Mouse (Mus musculus) right cerebral cortex, postnatal 4 days (tissue): ENCODE data around the gene Elk4.
A peak's percentile ranks its signal among the peaks of the same experiment; 100 is the strongest.

ENCODE experiments used
- DNase-seq: peaks from one replicate; pipeline ENCODE4 v3.0.0-alpha.2; 2022

The Elk4 gene

GRCm38 (mm10) chr1:132007282-132007815 is at the start of gene Elk4:
Elk4 (plus strand) TSS chr1:132007607.
- peak; percentile 87 for DNase-seq

GRCm38 (mm10) chr1:131961004-131961403 is 46.4 kb upstream of the Elk4 start:
- no peak for DNase-seq

GRCm38 (mm10) chr1:131962606-131963084 is 44.8 kb upstream of the Elk4 start, which contains the start of gene Slc45a3:
Slc45a3 (plus strand) TSS chr1:131962967.
- DNase-seq, result peak; percentile 45

DNA sequence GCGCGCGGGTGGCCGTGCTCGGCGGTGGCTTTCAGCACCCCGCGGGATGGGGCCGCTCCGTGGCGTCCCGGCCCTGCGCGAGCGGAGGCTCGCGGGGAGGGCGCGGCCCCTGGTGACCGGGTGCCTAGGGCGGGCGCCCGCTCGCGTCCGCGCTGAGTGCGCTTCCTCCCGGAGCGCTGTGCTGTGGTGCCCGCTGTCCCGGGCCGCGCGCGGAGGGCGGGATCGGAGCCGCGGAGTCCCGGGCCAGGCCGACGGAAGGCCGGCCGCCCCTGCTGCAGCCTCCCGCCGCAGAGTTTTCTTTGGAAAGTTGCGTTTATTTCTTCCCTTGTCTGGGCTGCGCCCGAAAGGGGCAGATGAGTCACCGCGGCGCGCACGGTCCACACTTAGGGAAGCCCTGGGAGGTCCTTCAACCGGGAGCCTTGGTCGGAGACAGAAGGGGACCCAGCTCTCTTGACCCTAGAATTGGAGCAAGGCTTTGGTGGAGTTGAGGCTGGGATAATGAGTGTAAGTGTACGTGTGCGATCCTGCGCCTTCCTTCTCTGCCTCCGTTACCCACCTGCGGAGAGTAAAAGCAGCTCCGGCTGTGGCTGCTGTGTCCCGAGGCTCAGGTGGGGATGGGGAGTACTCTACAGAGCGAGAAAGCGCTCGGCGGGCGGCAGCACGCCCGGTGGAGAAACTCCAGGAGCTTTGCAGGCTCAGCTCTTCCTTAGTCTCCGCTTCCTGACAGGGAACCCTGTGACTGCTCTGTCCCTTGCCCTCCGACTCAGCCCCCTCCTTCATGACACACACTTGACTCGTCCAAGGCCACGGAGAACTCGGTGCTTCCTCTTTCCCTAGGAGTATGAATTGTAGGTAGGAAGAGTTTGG is 44.1 kb upstream of the Elk4 start:
- no peak for DNase-seq

- DNase-seq, result no peak
These were observed 43.3 kb upstream of the Elk4 start for GRCm38 (mm10) chr1:131964100-131964499.

GRCm38 (mm10) chr1:131964580-131964979 is 42.8 kb upstream of the Elk4 start:
- DNase-seq, result no peak

DNA sequence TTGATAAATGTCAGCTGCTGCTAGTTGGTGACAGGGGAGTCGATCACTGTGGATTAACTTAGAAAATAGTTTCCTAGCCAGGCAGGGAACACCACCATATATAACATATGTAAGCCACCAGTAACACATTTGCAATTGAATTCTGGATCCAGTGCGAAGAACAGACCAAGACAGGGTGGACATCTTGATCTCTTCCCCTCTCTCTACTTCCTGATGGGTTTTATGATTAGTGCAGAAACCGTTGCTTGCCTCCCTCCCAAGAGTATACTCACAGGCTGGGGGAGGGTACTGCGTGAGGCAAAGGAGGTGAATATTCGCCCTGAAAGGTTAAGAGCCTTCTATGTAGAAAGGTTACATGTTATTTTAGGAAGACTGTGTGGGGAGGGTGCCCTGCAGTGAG is 41.6 kb upstream of the Elk4 start:
- no peak for DNase-seq

DNA sequence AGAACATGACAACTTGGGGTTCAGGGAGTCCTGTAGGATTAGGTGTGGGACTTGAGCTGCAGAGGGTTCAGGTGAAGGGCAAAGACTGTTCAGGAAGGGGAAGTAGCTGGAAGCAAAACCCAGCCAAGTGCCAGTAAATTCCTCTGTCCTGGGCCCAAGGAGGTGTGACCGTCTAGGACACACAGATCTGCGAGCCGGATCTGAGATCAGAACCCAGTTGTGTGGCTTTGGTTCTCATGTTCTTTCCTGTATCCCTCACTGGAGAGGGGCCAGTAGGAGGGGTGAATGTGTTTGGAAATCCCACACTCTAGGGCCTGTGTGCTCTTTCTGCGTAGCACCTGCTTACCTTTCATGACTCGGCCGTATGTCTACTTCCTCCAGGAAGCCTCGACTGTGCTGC is 40.1 kb upstream of the Elk4 start:
- DNase-seq, result no peak

DNA sequence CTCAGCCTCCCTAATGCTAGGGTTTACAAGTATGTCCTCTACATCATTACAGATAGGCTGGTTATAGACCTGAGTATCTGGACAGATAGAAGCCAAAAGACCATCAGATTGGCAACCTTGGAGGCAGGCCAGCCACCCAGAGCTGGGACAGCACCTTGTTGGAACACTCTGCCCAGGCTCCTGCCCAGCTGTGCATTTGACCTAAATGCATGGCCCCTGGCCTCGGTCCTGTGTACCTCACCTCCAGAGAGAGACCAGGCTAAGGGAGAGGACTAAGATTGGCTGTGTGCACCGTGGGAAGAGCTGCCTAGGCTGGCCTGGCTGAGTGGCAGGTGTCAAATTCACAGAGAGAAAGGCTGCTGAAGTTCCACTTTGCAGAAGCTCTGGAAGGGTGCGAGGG is 38.9 kb upstream of the Elk4 start:
- DNase-seq, result no peak

DNA sequence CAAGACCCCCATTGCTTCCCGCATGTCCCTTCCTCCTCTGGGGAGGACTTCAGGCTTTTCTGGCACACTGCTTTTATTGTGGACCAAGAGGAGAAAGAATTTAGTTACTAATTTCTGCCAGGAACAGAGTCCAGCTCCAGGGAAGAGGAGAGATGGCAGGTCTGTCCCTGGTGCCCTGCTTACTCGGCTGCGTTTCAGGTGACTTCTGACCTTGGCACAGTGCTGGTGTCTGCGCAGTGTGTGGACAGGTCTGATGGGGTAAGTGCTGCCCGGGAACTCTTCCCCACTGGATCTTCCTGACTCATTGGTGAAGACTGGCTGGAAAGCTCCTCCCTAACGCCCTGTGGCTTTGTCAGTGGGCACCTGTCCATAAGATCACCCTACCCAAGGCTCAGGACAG is 38.4 kb upstream of the Elk4 start:
- DNase-seq, result no peak

DNA sequence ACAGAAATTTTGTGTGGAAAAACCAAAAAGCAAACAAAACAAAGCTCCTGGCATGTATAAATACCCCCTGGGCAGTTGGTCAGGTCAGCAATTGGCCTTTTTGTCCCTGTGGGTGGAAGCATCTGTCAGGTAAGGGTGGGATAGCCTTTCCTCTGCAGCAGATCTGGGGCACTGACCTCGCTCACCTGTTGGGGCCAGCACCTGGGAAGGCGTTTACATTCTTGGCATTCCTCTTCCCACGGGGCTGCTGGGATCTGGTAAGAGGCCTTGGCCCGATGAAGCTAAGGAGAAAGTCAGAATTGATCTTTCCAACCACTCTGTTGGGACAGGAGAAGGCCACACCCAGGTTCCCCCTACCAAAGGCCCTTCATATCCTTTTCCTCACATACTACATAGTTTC is 37.6 kb upstream of the Elk4 start:
- DNase-seq, result no peak

GRCm38 (mm10) chr1:131970322-131970660 is 37.1 kb upstream of the Elk4 start:
- no peak for DNase-seq

GRCm38 (mm10) chr1:131970661-131971520 is 36.5 kb upstream of the Elk4 start:
- DNase-seq, result no peak

DNA sequence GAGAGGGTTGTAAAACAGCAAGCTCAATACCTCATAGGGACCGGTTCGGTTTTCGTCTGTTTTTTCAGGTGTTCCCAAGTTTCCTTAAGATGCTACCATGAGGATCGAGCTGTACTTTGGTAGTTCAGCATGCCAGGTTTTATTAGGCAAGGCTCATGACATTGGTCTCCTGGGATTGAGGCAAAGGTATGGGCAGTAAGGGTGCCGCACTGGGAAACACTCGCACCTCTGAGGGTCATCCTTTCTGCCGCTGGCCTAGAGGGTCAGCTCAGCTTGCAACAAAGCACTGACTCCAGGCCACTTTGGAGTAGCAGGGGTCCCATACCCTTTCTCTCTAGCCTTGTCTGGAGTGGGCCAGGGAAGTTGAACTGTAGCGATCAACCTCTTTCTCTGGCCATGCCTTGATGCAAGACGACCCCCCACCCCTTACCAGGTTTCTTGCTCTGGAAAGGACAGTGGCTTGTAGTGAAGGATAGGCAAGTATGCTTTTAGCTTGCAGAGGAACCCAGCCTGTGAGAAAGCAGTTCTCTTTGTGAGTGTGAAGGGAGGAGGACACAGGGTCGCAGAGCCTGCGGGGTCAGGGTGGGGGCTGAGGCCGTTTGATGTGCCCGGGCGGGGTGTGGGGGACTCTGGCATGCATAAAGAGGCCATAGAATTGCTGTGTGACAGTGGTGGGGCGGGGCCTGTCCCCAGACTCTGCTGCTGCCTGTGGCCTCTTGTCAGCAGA is 35.5 kb upstream of the Elk4 start:
- DNase-seq, result no peak

DNA sequence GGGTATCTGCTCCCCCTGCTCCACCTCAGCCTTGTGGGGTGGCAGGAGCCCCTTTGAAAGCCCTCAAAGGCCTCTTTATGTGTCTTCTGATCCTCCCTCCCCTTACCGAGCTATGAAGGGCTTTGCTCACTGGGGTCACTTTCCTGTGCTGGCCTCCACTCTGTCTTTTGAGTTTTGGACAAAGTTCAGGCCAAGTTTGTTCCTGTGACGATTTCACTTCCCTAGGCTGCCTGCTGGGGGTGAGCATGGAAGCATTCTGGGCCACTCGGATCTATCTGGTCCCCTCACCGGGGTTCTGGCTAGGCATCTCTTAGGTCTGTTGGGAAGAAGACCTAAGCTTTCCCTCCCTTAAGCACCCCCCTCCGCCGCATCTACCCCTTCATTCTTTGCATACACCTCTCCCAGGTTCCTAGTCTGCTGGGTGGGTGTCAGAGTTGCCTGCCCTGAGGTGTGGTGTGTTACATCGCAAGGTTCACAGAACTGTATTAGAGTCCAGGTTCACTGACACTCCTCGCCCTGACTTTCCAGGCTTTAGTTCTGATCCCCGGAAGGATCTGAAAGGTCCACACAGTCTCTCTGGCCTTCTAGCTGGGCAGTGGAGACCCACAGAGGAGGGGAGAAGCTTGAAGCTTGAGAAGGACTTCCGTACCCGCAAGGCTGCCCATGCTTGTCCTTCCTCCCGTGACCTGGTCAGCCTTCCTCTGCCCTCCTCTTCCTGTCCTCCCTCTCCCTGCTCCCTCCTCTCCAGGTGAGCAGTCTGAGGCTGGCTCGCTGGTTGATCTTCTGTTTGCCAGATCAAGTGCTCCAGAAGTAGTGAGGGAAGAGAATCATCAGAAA is 34.7 kb upstream of the Elk4 start:
- no peak for DNase-seq

- no peak for DNase-seq
These were observed 33.4 kb upstream of the Elk4 start for GRCm38 (mm10) chr1:131973991-131974390.

DNA sequence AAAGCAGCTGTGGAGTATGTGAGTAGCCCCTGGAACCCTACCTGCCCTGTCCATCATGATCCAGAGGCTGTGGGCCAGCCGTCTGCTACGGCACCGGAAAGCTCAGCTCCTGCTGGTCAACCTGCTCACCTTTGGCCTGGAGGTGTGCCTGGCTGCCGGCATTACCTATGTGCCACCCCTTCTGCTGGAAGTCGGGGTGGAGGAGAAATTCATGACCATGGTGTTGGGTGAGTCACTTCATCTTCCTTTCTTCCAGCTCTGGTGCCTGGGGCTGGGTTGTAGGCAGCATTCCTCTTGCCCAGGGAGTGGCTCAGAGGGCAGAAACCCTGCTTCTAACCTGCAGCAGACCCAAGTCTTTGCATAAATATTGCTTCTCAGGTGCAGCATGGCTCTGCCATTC is 30.5 kb upstream of the Elk4 start:
- no peak for DNase-seq

DNA sequence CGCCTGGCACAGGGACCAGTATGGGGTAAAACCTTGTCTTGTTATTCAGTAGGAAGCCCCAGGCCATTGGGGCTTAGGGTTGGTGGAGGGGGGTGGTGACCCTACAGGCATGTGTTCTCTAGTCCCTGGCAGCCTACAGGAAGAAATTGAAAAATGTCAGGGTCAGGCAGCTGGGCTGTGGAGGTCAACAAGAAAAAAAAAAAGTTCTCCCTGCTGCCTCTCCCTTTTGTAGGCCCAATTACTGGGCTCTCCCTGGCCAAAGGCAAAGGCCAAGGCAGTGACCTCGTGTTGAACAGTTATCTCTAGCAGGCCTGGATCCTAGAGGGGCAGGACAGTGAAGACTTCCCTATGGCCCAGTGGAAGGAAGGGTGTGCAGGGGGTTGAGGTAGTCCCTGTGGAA is 26.9 kb upstream of the Elk4 start:
- no peak for DNase-seq

DNA sequence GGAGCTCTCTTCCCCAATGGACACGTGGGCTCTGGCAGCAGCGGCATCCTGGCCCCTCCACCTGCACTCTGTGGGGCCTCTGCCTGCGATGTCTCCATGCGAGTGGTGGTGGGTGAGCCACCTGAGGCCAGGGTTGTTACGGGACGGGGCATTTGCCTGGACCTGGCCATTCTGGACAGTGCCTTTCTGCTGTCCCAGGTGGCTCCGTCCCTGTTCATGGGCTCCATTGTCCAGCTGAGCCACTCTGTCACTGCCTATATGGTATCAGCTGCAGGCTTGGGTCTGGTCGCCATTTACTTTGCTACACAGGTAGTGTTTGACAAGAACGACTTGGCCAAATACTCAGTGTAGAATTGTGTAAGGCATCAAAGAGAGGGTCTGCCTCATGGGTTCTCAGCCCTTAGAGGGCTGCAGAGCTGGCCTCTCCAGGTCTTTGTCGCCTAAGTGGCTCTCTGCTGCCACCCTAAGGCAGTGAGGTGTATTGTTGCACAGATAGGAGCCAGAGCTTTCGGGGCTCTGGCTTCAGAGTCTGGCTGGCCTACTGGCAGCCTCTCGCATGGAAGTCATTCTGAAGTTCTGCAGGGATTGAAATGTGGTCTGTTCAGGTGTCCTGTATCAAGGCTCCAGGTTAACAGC is 25.9 kb upstream of the Elk4 start:
- peak; percentile 70 for DNase-seq

GRCm38 (mm10) chr1:131982907-131983306 is 24.5 kb upstream of the Elk4 start:
- peak; percentile 79 for DNase-seq

DNA sequence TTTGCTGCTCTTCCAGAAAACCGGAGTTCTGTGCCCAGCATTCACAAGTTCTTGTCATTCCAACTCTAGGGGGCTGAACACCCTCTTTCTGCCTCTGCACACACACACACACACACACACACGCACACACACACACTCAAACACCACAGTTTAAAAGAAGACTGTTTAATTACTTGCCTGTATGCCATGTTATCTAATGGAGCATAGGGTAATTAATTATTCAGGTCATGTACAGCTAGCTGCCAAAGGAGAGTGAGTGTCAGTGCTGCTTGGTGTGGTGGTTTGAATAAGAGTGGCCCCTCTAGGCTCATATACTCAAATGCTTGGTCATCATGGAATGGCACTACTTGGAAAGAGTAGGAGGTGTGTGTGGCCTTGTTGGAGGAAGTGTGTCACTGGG is 23.6 kb upstream of the Elk4 start:
- DNase-seq, result no peak

DNA sequence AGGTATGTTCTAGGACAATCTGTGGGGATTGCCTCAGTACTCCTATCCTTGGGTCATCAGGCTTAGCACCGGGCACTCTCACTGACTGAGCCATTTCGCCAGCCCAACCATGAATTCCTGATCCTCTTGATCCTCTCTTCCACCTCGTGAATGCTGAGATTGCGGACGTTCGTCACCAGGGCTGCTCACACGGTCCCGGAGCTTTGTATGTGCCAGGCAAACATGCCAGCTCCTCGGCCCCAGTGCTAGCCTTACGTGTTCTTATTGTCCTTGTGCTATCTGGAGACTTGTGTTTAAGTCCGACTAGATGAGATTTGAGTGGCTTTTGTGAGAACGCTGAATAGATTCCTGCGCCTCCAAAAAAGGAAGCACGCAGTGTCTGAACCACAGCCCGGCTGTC is 20.0 kb upstream of the Elk4 start:
- no peak for DNase-seq
